Mouse (Mus musculus) ES-Bruce4 (cell line): ENCODE measurements around the gene Ddc. TPM values are rescaled to one million over a fixed set of nuclear protein-coding genes. Genes with fewer than 3 reads are reported as not detected.
A peak's percentile ranks its signal among the peaks of the same experiment; 100 is the strongest.

Source experiments
- H3K27ac ChIP-seq: 2 replicates; pipeline ENCODE4 v1.5.1; 2012; ENCODE audit warnings: low read length, inconsistent platforms; ENCODE audit not compliant: insufficient read depth
- H3K27me3 ChIP-seq: 2 replicates; pipeline ENCODE4 v1.6.1; 2012; ENCODE audit warnings: mild to moderate bottlenecking, low read length, inconsistent platforms; ENCODE audit not compliant: control insufficient read depth, poor library complexity, insufficient read depth, severe bottlenecking
- H3K36me3 ChIP-seq: 2 replicates; pipeline ENCODE4 v1.6.1; 2012; ENCODE audit warnings: inconsistent platforms, mild to moderate bottlenecking, low read length, moderate library complexity; ENCODE audit not compliant: control insufficient read depth, poor library complexity, insufficient read depth, severe bottlenecking
- H3K4me1 ChIP-seq: one replicate; pipeline ENCODE4 v1.8.1; 2011; ENCODE audit warnings: low read length; ENCODE audit not compliant: control insufficient read depth, insufficient read depth
- H3K4me3 ChIP-seq: 2 replicates; pipeline ENCODE4 v1.5.1; 2011; ENCODE audit warnings: low read depth, mild to moderate bottlenecking, low read length
- H3K9ac ChIP-seq: 2 replicates; pipeline ENCODE4 v1.6.1; 2012; ENCODE audit warnings: low read depth, mild to moderate bottlenecking, inconsistent platforms; ENCODE audit not compliant: poor library complexity, severe bottlenecking
- H3K9me3 ChIP-seq: replicated peaks from 2 replicates; pipeline ENCODE4 v1.6.1; 2012; ENCODE audit warnings: mild to moderate bottlenecking, low read length, inconsistent platforms; ENCODE audit not compliant: control insufficient read depth, poor library complexity, insufficient read depth, severe bottlenecking
- CTCF ChIP-seq: IDR thresholded peaks from one replicate; pipeline ENCODE4 v1.8.1; 2011; ENCODE audit warnings: low read depth, low read length
- EP300 ChIP-seq: IDR thresholded peaks from 2 replicates; pipeline ENCODE4 v1.6.1; 2011; ENCODE audit warnings: low read depth, low read length; ENCODE audit not compliant: insufficient read depth
- POLR2A ChIP-seq: IDR thresholded peaks from one replicate; pipeline ENCODE4 v1.8.1; 2011; ENCODE audit warnings: low read length; ENCODE audit not compliant: insufficient read depth
- polyA plus RNA-seq: library from polyadenylated mRNA; stranded (reverse); fragments of >200 nt; gene quantifications from 2 replicates; pipeline ENCODE4 v1.2.4, GENCODE M21; 2011; ENCODE audit warnings: low read depth; ENCODE audit not compliant: missing spikeins, insufficient read depth, insufficient read length

Gene Ddc
- polyA plus RNA-seq, 1 experiment, result 7.0 TPM

GRCm38 (mm10) chr11:11808820-11809403, 89.0 kb downstream of the Ddc start, which contains the start of gene Fignl1:
Gene Fignl1 (minus strand): TSS chr11:11808962.
- Histone ChIP-seq H3K4me3 (peak within 1 kb of the TSS; percentile 82), H3K36me3 (peaks cover 22% of the 10 kb centered on the region), H3K4me1 (no peaks in the 10 kb centered on the region), H3K9me3 (no peaks in the 10 kb centered on the region), H3K9ac (peak within 1 kb of the TSS; percentile 86), H3K27ac (peak within 1 kb of the TSS; percentile 95), H3K27me3 (no peaks in the 10 kb centered on the region)
- no peak for TF ChIP-seq CTCF
- no peak; the same call in 1 of the 2 replicates for TF ChIP-seq EP300
- no peak for TF ChIP-seq POLR2A

GRCm38 (mm10) chr11:11808035-11808819, 89.7 kb downstream of the Ddc start:
- Histone ChIP-seq H3K9ac (peak overlapping the region; percentile 86), H3K4me1 (no peaks in the 10 kb centered on the region), H3K4me3 (peak overlapping the region; percentile 79), H3K27ac (peak overlapping the region; percentile 58), H3K27me3 (no peaks in the 10 kb centered on the region), H3K36me3 (peaks cover 27% of the 10 kb centered on the region), H3K9me3 (no peaks in the 10 kb centered on the region)
- TF ChIP-seq EP300 (no peak), CTCF (no peak), POLR2A (no peak)

GRCm38 (mm10) chr11:11805951-11806350, 92.0 kb downstream of the Ddc start:
- Histone ChIP-seq H3K27me3 (no peaks in the 10 kb centered on the region), H3K9ac (no peak overlapping the region), H3K4me1 (no peaks in the 10 kb centered on the region), H3K4me3 (no peak overlapping the region), H3K9me3 (no peaks in the 10 kb centered on the region), H3K36me3 (peaks cover 49% of the 10 kb centered on the region), H3K27ac (no peak overlapping the region)
- TF ChIP-seq EP300 (no peak), POLR2A (no peak), CTCF (no peak)

GRCm38 (mm10) chr11:11804421-11804820, 93.5 kb downstream of the Ddc start:
- Histone ChIP-seq H3K4me3 (no peak overlapping the region), H3K9me3 (no peaks in the 10 kb centered on the region), H3K9ac (no peak overlapping the region), H3K27me3 (no peaks in the 10 kb centered on the region), H3K4me1 (no peaks in the 10 kb centered on the region), H3K36me3 (peaks cover 60% of the 10 kb centered on the region), H3K27ac (no peak overlapping the region)
- TF ChIP-seq EP300 (no peak), POLR2A (no peak), CTCF (no peak)

GRCm38 (mm10) chr11:11801067-11801466, 96.9 kb downstream of the Ddc start:
- Histone ChIP-seq H3K9me3 (no peaks in the 10 kb centered on the region), H3K27ac (no peak overlapping the region), H3K27me3 (no peaks in the 10 kb centered on the region), H3K9ac (no peak overlapping the region), H3K4me3 (no peak overlapping the region), H3K4me1 (no peaks in the 10 kb centered on the region), H3K36me3 (peaks cover 70% of the 10 kb centered on the region)
- TF ChIP-seq POLR2A (no peak), CTCF (no peak), EP300 (no peak)

GRCm38 (mm10) chr11:11800304-11800703, 97.6 kb downstream of the Ddc start:
- no peaks in the 10 kb centered on the region for H3K9me3 ChIP-seq
- peaks cover 63% of the 10 kb centered on the region for H3K36me3 ChIP-seq

More at GRCm38 (mm10) chr11:11800304-11800703, 97.6 kb downstream of the Ddc start:
- TF ChIP-seq POLR2A (no peak), EP300 (no peak), CTCF (no peak)
- Histone ChIP-seq H3K27ac (no peak overlapping the region), H3K4me1 (no peaks in the 10 kb centered on the region), H3K4me3 (no peak overlapping the region), H3K27me3 (no peaks in the 10 kb centered on the region), H3K9ac (no peak overlapping the region)
